Mouse (Mus musculus) neutrophil, adult 59 days (primary cell): Measurements from ENCODE around the gene Olfr1036. TPM values are rescaled to one million over a fixed set of nuclear protein-coding genes. Genes with fewer than 3 reads are reported as not detected.

Experiments
- total RNA-seq, 2 experiments: library from RNA; stranded (reverse); gene quantifications; 1 replicate in 1 of 2; 2 replicates in 1 of 2; pipeline ENCODE4 v1.2.4; 2023

The Olfr1036 gene
- not detected for total RNA-seq

GRCm38 (mm10) chr2:86073692-86074091, at the start of gene Olfr1036:
TSS of gene Olfr1036 (plus strand) at chr2:86073992.

GRCm38 (mm10) chr2:86045561-86045960, 28.2 kb upstream of the Olfr1036 start, which contains the start of gene Olfr1034:
TSS of gene Olfr1034 (plus strand) at chr2:86045861.

GRCm38 (mm10) chr2:86087285-86087684, 13.5 kb downstream of the Olfr1036 start, which contains the start of gene Olfr1037:
TSS of gene Olfr1037 (minus strand) at chr2:86087385.

Other genes starting within 250 kb of the Olfr1036 start
- gene Olfr1019, start 228.5 kb upstream of the Olfr1036 start, total RNA-seq, result not detected
- not detected for gene Olfr1020, start 227.0 kb upstream of the Olfr1036 start, total RNA-seq
- gene Olfr1022, start 205.4 kb upstream of the Olfr1036 start, total RNA-seq, result not detected
- gene Olfr1023, start 188.4 kb upstream of the Olfr1036 start, total RNA-seq, result not detected
- gene Olfr1024, start 168.9 kb upstream of the Olfr1036 start, total RNA-seq, result not detected
- not detected for gene Olfr1025-ps1, start 158.8 kb upstream of the Olfr1036 start, total RNA-seq
- not detected for gene Olfr1026, start 152.4 kb upstream of the Olfr1036 start, total RNA-seq
- not detected for gene Olfr1028, start 123.6 kb upstream of the Olfr1036 start, total RNA-seq
- gene Olfr1029, start 100.1 kb upstream of the Olfr1036 start, total RNA-seq, result not detected
- gene Olfr1030, start 94.7 kb upstream of the Olfr1036 start, total RNA-seq, result not detected
- gene Olfr1031, start 83.7 kb upstream of the Olfr1036 start, total RNA-seq, result not detected
- gene Olfr1032, start 68.5 kb upstream of the Olfr1036 start, total RNA-seq, result not detected
- gene Olfr1033, start 53.4 kb upstream of the Olfr1036 start, total RNA-seq, result not detected
- gene Olfr1034, start 28.1 kb upstream of the Olfr1036 start, total RNA-seq, result not detected
- gene Olfr1037, start 13.4 kb downstream of the Olfr1036 start, total RNA-seq, result not detected
- gene Olfr1039, start 61.9 kb downstream of the Olfr1036 start, total RNA-seq, result not detected
- gene Olfr1040, start 72.7 kb downstream of the Olfr1036 start, total RNA-seq, result not detected
- gene Olfr1042, start 87.8 kb downstream of the Olfr1036 start, total RNA-seq, result not detected
- not detected for gene Olfr1043, start 93.5 kb downstream of the Olfr1036 start, total RNA-seq
- gene Olfr1044, start 103.8 kb downstream of the Olfr1036 start, total RNA-seq, result not detected
- not detected for gene Olfr52, start 111.7 kb downstream of the Olfr1036 start, total RNA-seq
- gene Olfr1045, start 129.0 kb downstream of the Olfr1036 start, total RNA-seq, result not detected
- gene Olfr1046, start 145.3 kb downstream of the Olfr1036 start, total RNA-seq, result not detected
- gene Olfr1047, start 157.4 kb downstream of the Olfr1036 start, total RNA-seq, result not detected
- gene Olfr1048, start 166.3 kb downstream of the Olfr1036 start, total RNA-seq, result not detected
- gene Olfr1049, start 184.3 kb downstream of the Olfr1036 start, total RNA-seq, result not detected
- gene Olfr1051, start 205.1 kb downstream of the Olfr1036 start, total RNA-seq, result not detected
- not detected for gene Olfr1052, start 218.5 kb downstream of the Olfr1036 start, total RNA-seq
- not detected for gene Olfr1053, start 241.3 kb downstream of the Olfr1036 start, total RNA-seq